Mouse (Mus musculus) A20 (cell line): ENCODE results near the gene Eps15.

Source experiments
- DNase-seq: peaks from one replicate; pipeline ENCODE4 v3.0.0-alpha.2; 2011; ENCODE audit warnings: low read depth, low spot score

Gene Eps15

DNA sequence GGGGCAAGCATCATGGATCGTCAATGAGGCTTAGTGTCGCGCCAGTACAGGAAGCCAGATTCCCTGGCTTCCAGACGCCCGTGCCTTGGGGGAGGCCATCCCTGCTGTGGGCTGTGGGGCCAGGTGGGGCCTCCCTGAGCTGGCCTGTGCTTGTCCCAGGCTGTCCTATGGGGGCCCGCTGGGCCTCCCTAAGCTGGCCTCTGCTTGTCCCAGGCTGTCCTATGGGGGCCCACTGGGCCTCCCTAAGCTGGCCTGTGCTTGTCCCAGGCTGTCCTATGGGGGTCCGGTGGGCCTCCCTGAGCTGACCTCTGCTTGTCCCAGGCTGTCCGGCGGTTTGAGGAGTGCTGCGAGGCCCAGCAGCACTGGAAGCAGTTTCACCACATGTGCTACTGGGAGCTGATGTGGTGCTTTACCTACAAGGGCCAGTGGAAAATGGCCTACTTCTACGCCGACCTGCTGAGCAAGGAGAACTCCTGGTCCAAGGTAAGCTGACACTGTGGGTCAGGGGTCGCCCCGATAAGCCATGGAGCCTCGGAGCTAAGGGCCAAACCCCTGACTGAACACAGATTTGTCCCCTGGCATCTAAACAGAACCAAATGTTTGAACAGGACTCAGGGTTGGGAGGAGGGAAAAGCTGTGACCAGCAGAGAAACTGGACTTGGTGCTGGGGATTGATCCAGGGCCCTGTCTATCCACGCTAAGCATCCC, 152.8 kb downstream of the Eps15 start:
- DNase-seq: no peak

DNA sequence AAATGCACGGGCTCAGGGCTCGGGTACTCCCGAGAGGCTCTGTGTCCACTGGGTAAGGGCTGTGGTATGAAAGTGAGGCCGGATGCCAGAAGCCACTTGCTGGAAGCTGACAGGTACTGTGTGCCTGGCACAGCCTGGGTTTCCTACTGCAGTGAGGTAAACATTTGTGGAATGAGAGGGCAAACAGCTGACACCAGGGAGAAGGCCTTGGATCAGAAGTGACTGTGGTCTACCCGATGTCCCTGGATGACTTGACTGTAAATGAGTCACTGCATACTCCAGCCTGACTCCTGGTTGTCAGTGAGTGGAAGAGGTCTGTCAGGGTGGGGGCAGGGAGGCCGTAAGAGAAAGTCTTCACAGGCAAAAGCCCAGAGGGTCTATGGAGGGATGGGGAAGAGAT, 153.6 kb downstream of the Eps15 start:
- DNase-seq: no peak

DNA sequence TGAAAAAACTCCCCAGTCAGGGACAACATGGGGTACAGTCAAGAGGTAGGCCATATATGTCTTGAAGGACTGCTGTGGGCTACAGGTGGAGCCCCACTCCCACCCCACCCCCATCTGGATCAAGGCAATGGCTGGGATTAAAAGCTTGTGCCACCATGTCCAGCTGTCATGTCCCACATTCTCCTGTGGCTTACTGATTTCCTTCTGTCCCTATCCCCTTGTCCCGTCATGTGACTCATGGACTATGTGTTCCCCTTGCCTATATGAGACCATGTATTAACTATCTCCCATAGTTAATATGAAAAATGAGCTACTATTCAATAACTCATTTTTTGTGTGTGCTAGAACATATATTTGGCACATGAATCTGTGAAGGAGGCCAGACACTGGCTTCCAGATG, 154.2 kb downstream of the Eps15 start:
- DNase-seq: no peak
